Mouse (Mus musculus): ENCODE measurements at regions not wholly inside any gene's neighbourhood (a gene's known extent, or its start where the extent isn't known, plus 50 kb on each side); places are given as distances from the start of the nearest gene placed in this dataset.

DNA sequence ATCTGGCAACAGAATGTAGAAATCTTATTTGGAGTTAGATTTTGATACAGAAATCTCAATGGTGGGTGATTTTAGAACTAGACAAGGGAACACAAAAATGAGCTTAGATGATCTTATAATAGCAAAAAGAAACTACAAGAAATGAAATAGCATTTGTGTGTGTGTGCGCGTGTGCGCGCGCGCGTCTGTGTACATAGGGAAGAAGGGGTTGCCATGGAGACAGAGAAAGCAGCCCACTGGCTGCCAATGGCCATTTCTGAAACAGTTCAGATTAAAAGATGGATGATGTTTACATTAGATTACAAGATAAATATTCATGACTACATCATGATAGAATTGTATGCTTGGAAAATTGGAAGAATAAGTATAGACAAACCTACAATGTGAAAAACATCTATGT, 112.1 kb downstream of the Twistnb start:
- TF ChIP-seq CTCF (IDR thresholded peaks at IDR 0.05; ENCODE audit: borderline replicate concordance, extremely low read depth, insufficient read depth, insufficient read length) (no peak), POLR2A (IDR thresholded peaks at IDR 0.05; ENCODE audit: borderline replicate concordance, extremely low read depth, insufficient read depth, insufficient read length, poor library complexity, severe bottlenecking) (no peak)
